Mouse (Mus musculus) layer of hippocampus, adult 6 months (tissue): ENCODE results near the gene Gm5891. TPM values are rescaled to one million over a fixed set of nuclear protein-coding genes. Genes with fewer than 3 reads are reported as not detected.

Experiments
- long read RNA-seq, 2 experiments: library from polyadenylated mRNA; unstranded; transcript quantifications; one replicate each; pipeline ENCODE4 v2.0.0; 2019 to 2020
- polyA plus RNA-seq: library from polyadenylated mRNA; unstranded; fragments of <200 nt; fragmentation: Nextera tagmentation; gene quantifications from 2 replicates; pipeline ENCODE4 v1.2.3, GENCODE M21; 2021

Gene Gm5891
- not detected in 2 replicates for polyA plus RNA-seq
- long read RNA-seq, experiment 1 = 0 reads
- long read RNA-seq, experiment 2 = 0 reads

GRCm38 (mm10) chr7:21921191-21921590 is at the start of gene Gm5891:
Gene Gm5891 (minus strand): TSS chr7:21921291.

Other genes starting within 250 kb of the Gm5891 start
- not detected in 2 replicates for gene Gm4175, start 159.8 kb downstream of the Gm5891 start, polyA plus RNA-seq
- not detected in 2 replicates for gene Gm4177, start 124.6 kb downstream of the Gm5891 start, polyA plus RNA-seq
- gene Vmn1r135, start 88.9 kb downstream of the Gm5891 start, polyA plus RNA-seq = not detected in 2 replicates
- not detected in 2 replicates for gene Gm5725, start 77.0 kb downstream of the Gm5891 start, polyA plus RNA-seq
- not detected in 2 replicates for gene Vmn1r137, start 73.3 kb upstream of the Gm5891 start, polyA plus RNA-seq
- not detected in 2 replicates for gene Vmn1r138, start 107.6 kb upstream of the Gm5891 start, polyA plus RNA-seq
- not detected in 2 replicates for gene Gm6176, start 135.0 kb upstream of the Gm5891 start, polyA plus RNA-seq
- gene Vmn1r139, start 147.8 kb upstream of the Gm5891 start, polyA plus RNA-seq = not detected in 2 replicates
- not detected in 2 replicates for gene Gm16451, start 197.0 kb upstream of the Gm5891 start, polyA plus RNA-seq
- not detected in 2 replicates for gene Gm10666, start 213.4 kb upstream of the Gm5891 start, polyA plus RNA-seq
- gene Vmn1r142, start 242.7 kb upstream of the Gm5891 start, polyA plus RNA-seq = not detected in 2 replicates